Mouse (Mus musculus) megakaryocyte progenitor cell, adult 5-6 weeks (primary cell): ENCODE results near the gene Gas1. TPM values are rescaled to one million over a fixed set of nuclear protein-coding genes. Genes with fewer than 3 reads are reported as not detected.

Experiments
- ATAC-seq: replicated peaks from 2 replicates; pipeline ENCODE4 v1.8.0; 2016; ENCODE audit warnings: mild to moderate bottlenecking, moderate TSS enrichment, inconsistent platforms; ENCODE audit not compliant: poor library complexity
- total RNA-seq, 2 experiments: library from RNA; stranded (forward) in 1 of 2; stranded (reverse) in 1 of 2; fragments of 157-497, 149-512 nt in 1 of 2; fragments of 200-1000 nt in 1 of 2; gene quantifications; 2 replicates each; pipeline versions ENCODE4 v1.2.3 to v1.2.4; 2015 to 2017

Gene Gas1
- total RNA-seq (2015) = not detected in 2 replicates
- total RNA-seq (2017) = not detected in 2 replicates

- peak; percentile 23; the same call in 1 of the 2 replicates for ATAC-seq
These were observed at the start of gene Gas1 for GRCm38 (mm10) chr13:60177106-60177796. TSS of gene Gas1 (minus strand) at chr13:60177365.

GRCm38 (mm10) chr13:60226251-60226836 is 49.2 kb upstream of the Gas1 start:
- ATAC-seq = no peak

- ATAC-seq = no peak
These were observed 48.6 kb upstream of the Gas1 start for GRCm38 (mm10) chr13:60225736-60226135.

GRCm38 (mm10) chr13:60225276-60225675 is 48.1 kb upstream of the Gas1 start:
- no peak for ATAC-seq

- no peak for ATAC-seq
These were observed 46.6 kb upstream of the Gas1 start for GRCm38 (mm10) chr13:60223797-60224196.

GRCm38 (mm10) chr13:60222336-60222735 is 45.2 kb upstream of the Gas1 start:
- ATAC-seq = no peak

GRCm38 (mm10) chr13:60213896-60214295 is 36.7 kb upstream of the Gas1 start:
- no peak for ATAC-seq

GRCm38 (mm10) chr13:60207135-60207601 is 30.0 kb upstream of the Gas1 start:
- no peak for ATAC-seq

- ATAC-seq = no peak
These were observed 27.6 kb upstream of the Gas1 start for GRCm38 (mm10) chr13:60204746-60205145.

GRCm38 (mm10) chr13:60193273-60193672 is 16.1 kb upstream of the Gas1 start:
- 0 out of 2 replicates have a peak, but pooled peaks have one; percentile 20 for ATAC-seq

- ATAC-seq = no peak
These were observed 12.8 kb upstream of the Gas1 start for GRCm38 (mm10) chr13:60189923-60190322.

- no peak for ATAC-seq
These were observed 11.8 kb upstream of the Gas1 start for GRCm38 (mm10) chr13:60188952-60189351.

GRCm38 (mm10) chr13:60187276-60187675 is 10.1 kb upstream of the Gas1 start:
- no peak for ATAC-seq

GRCm38 (mm10) chr13:60182346-60182745 is 5.2 kb upstream of the Gas1 start:
- no peak for ATAC-seq

- no peak for ATAC-seq
These were observed 2.5 kb upstream of the Gas1 start for GRCm38 (mm10) chr13:60179641-60180040.

- ATAC-seq = peak; percentile 92
These were observed 1.3 kb upstream of the Gas1 start for GRCm38 (mm10) chr13:60178416-60178815.

- no peak for ATAC-seq
These were observed 589 bp upstream of the Gas1 start for GRCm38 (mm10) chr13:60177797-60178110.

GRCm38 (mm10) chr13:60176776-60177105 is 424 bp downstream of the Gas1 start:
- ATAC-seq = no peak

GRCm38 (mm10) chr13:60176136-60176775 is 909 bp downstream of the Gas1 start:
- ATAC-seq = 0 out of 2 replicates have a peak, but pooled peaks have one; percentile 14

GRCm38 (mm10) chr13:60175490-60176135 is 1.6 kb downstream of the Gas1 start:
- ATAC-seq = no peak

GRCm38 (mm10) chr13:60174953-60175352 is 2.2 kb downstream of the Gas1 start:
- no peak for ATAC-seq
